Mouse (Mus musculus) skeletal muscle tissue, adult 2 months (tissue): ENCODE data around the gene Rilpl1.
A peak's percentile ranks its signal among the peaks of the same experiment; 100 is the strongest.
"Not testable (repeated sequence)": the region's sequence is repeated elsewhere in the genome, so short reads cannot be mapped to it uniquely, and the experiment has no call there.

Experiments used
- DNase-seq: peaks from one replicate; pipeline ENCODE4 v3.0.0-alpha.2; 2012; ENCODE audit warnings: low read depth, low spot score

Gene Rilpl1

DNA sequence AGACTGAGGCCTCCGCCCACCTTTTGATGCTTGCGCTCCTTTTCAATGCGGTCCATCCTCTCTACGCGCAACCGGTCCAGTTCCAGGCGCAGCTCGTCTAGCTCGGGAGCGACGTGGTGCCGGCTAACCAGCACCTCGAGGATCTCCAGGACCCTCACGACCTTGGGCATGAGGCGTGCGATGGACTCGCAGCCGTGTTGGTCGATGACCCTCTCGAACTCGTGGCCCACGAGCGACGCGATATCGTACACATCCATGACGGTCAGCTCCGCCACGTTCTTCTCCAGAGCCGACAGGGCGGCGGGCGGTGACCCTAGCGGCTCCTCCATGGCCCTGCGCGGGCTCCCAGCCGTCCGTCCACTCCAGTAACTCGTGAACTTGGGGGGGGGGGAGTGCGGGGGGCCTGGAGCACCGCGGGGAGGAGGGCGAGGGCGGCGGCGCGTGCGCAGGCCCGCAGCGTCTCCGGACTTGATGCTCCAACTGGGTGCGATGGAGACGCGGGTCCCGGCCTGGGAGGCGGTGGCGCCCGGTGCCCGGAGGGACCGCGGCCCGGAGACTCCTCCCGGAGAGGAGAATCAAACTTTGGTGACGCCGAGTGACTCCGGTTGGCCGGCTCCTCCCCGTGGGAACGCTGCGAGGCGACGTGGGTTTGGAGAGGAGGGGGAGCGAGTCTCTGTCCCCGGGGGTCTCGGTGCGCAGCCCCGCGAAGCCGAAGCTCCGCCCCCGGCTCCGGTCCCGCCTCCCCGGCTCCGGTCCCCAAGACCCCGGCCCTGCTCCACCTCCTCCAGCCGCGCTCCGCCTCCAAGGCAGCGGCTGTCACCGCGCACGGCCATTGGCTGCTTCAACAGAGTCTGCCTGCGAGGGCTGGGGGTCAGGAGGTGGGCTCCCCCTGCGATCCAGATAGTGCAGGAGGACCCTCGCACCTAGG lies at the start of gene Rilpl1:
TSS of gene Rilpl1 (minus strand) at position 737 of the 928 bp plus-strand sequence.
- DNase-seq = peak; percentile 75

GRCm38 (mm10) chr5:124578633-124579317 lies 47.6 kb upstream of the Rilpl1 start, which contains the start of the genes Eif2b1 and Gtf2h3:
TSS of gene Eif2b1 (minus strand) at chr5:124579131.
TSS of gene Gtf2h3 (plus strand) at chr5:124579140.
- DNase-seq = peak; percentile 89

- no peak for DNase-seq
Observed at GRCm38 (mm10) chr5:124575467-124575866, 44.3 kb upstream of the Rilpl1 start.

DNA sequence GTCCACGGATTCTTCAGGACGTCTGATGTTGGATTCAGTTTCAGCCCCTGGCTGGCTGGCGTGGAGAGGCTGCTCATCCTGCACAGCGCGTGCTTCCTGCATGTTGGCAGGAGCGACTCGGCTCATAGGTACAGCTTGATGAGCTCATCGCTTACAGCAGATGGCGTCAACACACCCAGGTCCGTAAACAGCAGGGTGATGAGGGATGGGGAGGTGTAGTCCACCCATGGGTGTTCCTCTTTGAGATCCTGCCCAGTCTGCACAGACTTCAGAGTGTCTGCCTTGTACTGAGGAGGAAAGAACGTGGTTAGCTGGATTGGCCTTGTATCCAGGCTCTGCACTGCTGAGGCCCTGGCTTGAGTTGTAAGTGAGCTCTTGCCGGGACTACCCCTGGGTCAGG lies 39.9 kb upstream of the Rilpl1 start:
- no peak for DNase-seq

DNA sequence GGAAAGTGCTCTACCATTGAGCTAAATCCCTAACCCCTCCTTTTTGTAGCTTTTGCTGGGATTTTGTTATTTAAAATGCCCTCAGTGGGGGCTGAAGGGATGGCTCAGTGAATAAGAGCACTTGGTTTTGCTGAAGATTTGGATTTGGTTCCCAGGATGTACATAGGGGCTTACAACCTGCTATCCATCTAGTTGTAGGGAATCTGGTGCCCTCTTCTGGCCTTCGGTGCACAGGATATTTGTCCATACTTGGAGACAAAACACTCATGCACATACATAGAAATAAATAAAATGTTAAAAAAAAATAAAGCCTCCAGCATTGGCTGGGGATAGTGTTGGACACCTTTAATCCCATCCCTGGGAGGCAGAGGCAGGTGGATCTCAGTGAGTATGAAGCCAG lies 24.0 kb upstream of the Rilpl1 start:
- no peak for DNase-seq

GRCm38 (mm10) chr5:124553607-124554006 lies 22.4 kb upstream of the Rilpl1 start:
- DNase-seq = no peak

- DNase-seq = peak; percentile 82
Observed at GRCm38 (mm10) chr5:124552558-124553307, 21.5 kb upstream of the Rilpl1 start, which contains the start of gene Ddx55. TSS of gene Ddx55 (plus strand) at chr5:124552864.

DNA sequence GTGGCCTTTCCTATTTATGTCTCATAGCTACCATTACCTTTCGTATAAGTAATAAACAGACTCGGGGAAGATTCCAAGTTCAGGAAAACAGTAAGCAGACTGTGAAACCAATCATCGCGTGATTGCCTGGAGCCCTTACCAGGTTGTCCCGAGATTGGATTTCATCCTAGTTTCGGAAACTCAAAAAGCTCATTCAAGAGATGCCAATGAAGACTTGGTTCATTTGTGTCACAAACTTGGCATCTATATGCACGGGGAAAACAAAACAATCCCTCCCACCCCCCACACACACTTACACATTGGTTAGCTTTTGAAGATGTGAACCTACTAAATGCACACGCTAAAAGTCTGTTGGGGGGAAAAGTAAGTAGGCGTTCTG lies 20.9 kb upstream of the Rilpl1 start:
- DNase-seq = no peak

GRCm38 (mm10) chr5:124551349-124552093 lies 20.3 kb upstream of the Rilpl1 start:
- DNase-seq = not testable (repeated sequence)

- not testable (repeated sequence) for DNase-seq
Observed at GRCm38 (mm10) chr5:124550737-124551136, 19.5 kb upstream of the Rilpl1 start.

DNA sequence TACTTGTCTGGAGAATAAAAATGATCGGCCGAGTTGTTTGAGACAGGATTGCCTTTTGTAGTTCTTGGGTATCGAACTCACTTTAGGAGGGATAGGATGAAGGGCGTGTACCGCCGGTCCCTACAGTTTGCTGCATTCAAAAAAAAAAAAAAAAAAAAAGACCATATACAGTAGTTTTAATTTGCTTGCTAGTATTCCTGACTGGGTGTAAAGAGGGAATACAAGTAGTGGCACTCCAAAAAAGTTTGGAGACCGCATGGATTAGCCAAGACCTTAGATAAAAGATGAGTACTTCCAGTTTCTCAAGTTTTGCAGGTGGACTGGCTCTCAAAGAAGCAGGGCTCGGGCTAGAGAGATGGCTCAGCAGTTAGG lies 10.4 kb upstream of the Rilpl1 start:
- no peak for DNase-seq

GRCm38 (mm10) chr5:124540905-124541601 lies 9.9 kb upstream of the Rilpl1 start:
- DNase-seq = peak; percentile 68

- peak; percentile 98 for DNase-seq
Observed at GRCm38 (mm10) chr5:124540383-124540786, 9.2 kb upstream of the Rilpl1 start, which contains the start of gene Tmed2. TSS of gene Tmed2 (plus strand) at chr5:124540695.

- no peak for DNase-seq
Observed at GRCm38 (mm10) chr5:124539905-124540304, 8.7 kb upstream of the Rilpl1 start.

DNA sequence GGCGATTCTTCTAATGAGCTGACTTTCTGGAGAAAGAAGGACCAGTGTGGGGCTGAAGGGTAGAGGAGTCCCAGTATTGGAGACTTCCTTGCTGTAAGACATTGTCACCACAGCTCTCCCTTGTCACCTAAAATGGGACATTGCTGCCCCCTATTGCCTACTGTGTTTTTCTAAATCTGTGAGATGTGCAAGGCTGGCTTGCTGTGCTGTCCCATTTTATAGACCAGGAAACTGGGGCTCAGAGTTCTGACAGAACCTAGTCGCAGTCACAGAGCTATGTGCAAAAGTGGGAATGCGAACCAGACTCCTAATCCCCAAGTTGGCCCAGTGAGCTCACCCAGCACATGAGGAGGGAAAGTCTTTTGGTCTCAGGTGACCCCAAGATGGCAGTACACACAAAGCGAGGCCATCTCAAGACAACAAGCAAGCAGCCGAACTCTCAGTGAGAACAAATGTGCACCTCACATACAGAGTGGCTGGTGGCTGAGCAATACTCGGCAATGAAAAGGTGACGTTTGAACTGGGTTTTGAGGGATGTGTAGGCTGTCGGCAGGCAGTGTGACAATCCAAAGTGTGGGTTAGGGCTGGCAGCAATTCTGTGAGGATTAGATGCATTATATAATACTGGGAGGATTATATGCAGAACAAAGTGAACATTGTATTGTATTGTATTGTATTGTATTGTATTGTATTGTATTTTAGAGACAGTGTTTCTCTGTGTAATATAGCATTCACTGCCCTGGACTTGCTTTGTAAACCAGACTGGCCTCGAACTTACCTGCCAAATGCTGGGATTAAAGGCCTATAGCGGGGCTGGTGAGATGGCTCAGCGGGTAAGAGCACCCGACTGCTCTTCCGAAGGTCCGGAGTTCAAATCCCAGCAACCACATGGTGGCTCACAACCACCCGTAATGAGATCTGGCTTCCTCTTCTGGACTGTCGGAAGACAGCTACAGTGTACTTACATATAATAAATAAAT lies 7.9 kb upstream of the Rilpl1 start:
- peak; percentile 57 for DNase-seq

DNA sequence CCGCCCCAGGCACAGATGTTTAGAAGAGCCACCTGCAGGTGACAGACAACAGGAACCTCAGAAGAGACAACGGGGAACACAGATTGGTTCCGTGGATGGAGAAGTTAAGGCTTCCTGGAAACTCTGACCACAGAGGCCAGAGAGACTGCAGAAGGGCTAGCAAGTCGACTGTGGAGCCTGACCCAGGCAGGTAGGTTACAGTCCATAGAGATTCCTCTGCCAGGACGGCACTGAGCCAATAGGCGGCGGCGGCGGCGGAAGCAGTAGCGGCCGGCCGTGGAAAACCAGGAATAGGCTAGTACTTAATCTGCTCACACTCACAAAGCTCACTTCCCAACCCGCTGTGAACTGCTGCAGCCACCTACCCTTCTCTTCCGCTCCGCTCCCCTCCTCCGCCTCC lies 5.6 kb upstream of the Rilpl1 start:
- DNase-seq = peak; percentile 32

DNA sequence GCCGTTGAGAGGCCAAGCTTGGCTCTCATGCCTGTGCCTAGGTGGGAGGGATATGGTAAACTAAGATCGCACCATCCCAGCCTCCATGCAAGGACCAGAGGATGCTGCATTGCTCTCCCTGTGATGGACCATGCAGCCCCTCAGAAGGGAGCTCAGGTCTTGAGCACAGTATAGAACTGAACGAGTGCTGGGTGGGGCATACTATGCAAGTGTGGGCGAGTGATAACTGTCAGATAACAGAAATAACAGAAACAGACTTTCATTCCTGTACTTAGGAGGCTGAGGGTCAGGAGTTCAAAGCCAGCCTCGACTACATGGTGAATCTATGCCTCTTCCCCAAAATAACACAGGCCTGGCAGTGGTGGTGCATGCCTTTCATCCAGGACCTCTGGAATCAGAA lies 3.8 kb upstream of the Rilpl1 start:
- DNase-seq = no peak

DNA sequence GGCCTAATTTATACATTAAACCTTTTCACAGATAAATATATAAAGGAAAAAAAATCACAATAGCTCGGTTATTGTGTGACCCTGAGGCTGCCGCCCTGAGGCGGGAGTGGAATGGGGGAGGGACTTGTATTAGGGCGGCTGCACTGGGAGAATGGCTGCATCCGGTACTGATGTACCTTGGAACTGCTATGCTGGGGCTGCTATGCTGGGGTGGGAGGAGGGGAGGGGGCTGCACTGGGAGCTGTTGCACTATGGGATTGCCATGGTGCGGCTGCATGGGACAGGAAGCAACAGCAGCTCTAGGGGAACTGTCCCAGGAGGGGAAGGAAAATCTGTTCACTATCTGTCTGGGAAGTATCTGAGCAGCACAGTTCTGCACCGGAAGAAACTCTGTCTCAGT lies 1.3 kb upstream of the Rilpl1 start:
- DNase-seq = no peak

GRCm38 (mm10) chr5:124531583-124531930 lies 366 bp upstream of the Rilpl1 start:
- DNase-seq = no peak
